Mouse (Mus musculus) lung, postnatal 14 days (tissue): ENCODE measurements around the gene Stoml1.
A peak's percentile ranks its signal among the peaks of the same experiment; 100 is the strongest.
"Not testable (repeated sequence)": the region's sequence is repeated elsewhere in the genome, so short reads cannot be mapped to it uniquely, and the experiment has no call there.

ENCODE experiments used
- DNase-seq: peaks from one replicate; pipeline ENCODE4 v3.0.0; 2021

The Stoml1 gene

DNA sequence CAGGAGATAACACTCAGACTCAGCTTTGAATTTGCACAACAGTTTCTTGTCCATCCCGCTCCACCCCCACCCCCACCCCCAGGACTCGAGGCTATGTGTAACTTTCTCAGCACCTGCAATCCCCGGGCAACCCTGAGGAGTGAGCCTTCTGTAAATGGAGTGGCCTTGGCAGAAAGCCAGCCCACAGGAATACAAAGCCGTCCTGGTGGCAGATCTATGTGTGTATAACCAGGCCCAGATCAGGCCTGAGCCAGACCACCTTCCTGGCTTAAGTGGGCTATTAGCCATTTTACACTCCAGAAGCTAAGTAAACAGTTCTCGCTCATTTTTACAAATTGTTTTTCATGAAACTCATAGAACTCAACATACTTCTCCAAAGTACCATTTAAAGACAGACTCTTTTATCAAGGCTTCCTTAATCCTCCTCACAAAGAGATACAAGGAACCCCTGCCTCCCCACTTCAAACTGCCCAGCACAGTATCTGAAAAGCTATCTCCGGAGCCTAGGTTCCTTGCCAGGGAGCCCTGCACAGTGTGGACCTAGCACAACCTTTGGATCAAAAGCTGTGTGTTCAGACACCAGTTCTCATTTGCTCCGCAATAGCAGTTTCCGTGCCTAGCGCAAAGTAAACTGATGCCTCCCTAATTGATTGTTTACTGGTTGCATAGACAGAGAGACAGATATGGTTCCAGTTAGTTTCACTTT is 11.0 kb upstream of the Stoml1 start:
- DNase-seq, result peak; percentile 66

DNA sequence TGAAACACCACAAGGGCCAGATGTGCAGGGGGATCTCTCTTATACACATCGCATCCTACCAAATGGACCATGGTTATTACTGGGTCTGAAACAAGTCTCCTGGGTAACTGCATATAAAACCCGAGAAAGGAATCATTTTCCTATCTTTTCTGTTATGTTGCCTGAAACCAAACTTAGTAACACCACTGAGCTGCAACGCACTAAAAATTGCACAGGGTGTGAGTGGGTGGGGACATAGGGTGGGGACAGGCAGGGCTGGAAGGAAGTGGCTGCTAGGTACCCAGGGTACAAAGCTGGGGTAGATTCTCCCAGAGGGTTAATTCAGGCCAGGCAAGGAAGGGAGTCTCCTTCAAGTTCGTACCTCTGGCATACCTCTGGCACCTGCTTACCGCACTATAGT is 10.3 kb upstream of the Stoml1 start:
- DNase-seq, result no peak

DNA sequence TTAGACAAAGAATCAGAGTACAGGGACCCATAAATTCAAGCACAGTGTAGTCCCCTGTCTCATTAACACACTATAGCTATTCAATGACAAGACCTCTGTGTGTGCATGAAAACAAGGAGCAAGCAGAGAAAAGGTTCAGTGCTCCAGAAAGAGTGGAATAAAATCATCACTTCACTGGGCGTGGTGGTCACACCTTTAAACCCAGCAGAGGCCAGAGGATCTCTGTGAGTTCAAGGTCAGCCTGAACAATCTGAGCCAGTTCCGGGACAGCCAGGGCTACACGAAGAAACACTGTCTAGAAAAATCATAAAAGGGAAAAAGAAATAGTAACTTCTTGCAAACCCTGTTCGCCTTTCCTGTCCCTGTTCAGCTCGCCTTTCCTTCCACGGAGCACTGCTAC is 9.3 kb upstream of the Stoml1 start:
- DNase-seq, result no peak

DNA sequence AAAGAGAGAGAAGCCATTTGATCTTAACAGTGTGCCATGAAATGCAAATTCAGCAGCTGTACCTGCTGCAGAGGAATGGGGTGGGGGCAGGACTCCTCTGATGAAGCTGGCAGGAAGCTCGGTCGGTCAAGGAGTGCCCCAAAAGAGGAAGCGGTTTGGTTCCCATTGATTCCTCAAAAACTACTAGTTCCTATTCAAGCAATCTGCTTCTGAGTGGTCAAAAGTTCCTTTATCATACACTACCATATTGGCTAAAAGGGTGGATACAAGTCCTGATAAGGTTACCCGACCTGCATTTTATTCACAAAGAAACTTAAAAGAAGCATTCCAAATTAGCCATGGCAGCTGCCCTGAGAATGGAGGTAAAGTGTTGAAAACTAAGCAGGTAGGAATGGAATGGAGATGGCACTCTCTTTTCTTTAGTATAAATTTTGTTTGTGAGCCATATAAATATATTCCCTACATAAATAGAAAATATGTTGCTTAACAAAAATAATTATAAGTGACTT is 6.8 kb upstream of the Stoml1 start:
- DNase-seq, result no peak

DNA sequence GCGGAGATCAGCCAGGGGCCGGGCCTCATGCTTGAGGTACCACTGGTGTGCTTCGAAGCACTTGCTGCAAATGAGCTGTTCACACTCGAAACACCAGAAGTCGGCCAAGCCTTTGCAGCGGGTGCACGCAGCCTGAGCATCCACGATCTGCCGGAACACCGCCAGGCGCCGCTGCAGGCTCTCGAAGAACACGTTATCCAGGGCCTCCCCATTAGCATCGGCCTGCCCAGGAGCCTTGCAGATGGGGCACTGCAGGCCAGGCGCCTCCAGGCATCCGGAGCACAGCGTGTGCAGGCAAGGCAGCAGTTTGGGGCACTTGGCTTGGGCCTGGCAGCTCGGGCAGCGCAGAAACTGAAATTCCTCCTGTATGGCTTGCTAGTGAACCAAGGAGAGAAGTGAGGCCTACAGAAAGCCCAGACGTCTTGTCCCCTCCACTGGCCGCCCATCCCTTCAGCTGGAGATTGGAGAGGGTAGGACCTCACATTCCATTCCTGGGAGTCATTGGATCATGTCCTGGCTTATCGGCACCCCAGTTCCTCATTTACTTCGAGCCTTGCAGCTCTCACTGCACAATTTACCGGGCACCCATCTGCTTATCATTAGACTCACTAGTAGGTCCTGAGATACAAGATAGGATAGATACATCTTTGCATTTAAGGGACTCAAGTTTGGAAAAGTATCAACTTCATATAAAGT is 5.8 kb upstream of the Stoml1 start:
- DNase-seq, result peak; percentile 86

DNA sequence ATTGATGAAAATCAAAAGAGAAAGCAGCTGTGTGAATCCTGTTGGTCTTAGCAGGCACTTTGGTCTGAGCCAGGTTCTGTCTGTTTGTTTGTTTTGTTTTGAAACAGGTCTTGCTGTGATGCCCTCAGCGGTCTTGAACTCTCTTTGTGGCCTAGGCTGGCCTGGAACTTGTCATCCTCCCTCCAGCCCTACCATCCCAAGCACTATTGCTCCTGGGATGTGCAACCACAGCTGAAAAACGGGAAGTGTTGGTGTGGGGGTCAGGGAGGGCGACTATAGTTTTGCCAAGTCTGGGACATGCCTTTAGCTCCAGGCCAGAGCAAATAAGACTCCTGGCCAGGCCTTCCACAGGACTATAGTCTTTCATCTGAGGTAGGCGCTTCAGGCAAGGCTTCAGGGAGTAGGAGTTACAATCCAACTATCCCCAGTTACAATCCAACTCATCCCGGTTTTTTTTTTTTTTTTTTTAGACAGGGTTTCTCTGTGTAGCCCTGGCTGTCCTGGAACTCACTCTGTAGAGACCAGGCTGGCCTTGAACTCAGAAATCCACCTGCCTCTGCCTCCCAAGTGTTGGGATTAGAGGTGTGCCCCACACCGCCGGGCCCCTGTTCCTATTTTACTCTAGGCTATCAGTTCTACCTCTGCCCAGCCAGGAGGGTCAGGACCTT is 4.1 kb upstream of the Stoml1 start:
- DNase-seq, result no peak

DNA sequence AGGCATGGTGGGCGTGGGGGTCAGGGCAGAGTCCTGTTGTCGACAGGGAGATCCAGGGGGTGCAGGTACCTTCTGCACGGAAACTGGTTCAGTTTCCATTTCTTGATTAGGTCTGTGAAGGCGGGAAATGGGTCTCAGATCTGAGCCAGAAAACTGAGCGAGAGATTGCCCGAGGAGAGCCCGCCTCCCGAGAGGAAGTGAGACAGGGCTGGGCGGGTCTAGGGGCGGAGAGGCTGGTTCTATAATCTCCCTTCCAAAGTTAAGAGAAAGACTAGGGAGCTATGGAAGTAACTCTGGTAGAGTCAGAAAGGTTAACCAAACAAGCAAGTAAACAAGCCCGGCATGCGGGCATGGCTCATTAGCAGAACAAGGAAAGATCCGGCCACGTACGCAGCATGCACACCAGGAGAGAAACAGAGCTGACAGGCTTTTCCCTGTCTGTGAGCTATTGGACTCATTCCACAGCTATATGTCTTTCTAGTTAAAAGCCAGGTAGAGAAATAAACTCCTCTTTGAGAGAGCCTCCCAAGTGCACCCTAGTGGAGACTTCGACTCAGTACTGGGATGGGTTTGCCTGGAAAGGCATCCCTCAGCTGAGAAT is 3.3 kb upstream of the Stoml1 start, which contains the start of gene Pml:
Gene Pml (minus strand): TSS at position 195 of the 601 bp plus-strand sequence.
- peak; percentile 79 for DNase-seq

DNA sequence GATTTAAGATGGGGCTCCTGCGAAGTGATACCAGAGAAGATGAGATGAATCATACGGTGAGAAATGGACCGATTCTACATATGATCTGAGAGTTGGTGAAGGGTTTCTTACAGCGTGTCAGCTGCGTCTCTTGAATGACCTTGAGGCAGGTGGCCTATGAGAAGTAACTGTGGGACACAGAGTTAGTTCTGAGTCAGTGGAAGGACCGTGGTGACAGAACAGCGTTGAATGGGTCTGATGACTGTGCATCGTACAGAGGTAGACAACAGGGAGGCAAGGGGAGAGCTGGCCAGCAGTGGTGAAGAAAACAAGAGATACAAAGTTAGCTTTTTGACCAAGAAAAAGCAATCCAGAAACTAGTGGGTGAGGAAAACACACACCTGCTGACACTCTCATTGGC is 2.6 kb upstream of the Stoml1 start:
- DNase-seq, result no peak

DNA sequence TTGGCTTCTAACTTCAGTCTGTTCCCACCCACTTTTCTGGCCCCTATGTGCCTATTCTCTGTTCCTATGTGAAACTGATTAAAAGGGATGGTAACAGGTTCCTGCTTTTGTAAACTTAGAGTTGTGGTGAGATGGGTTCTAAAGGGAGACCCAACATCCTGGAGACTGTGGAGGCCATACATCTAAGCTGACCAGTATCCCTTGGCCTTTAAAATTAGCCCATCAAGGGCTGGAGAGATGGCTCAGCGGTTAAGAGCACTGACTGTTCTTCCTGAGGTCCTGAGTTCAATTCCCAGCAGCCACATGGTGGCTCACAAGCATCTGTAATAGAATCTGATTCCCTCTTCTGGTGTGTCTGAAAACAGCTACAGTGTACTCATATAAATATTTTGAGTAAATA is 2.2 kb upstream of the Stoml1 start:
- not testable (repeated sequence) for DNase-seq

DNA sequence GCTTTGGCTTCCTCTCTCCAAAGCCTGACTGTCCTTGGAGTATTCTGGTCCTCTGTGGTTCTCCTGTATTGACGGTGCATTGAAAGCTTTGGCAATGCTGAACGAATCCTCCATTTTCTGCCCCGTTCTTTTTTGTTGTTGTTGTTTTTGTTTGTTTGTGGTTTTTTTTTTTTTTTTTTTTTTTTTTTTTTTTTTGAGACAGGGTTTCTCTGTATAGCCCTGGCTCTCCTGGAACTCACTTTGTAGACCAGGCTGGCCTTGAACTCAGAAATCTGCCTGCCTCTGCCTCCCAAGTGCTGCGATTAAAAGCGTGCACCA is 800 bp downstream of the Stoml1 start:
- DNase-seq, result not testable (repeated sequence)

DNA sequence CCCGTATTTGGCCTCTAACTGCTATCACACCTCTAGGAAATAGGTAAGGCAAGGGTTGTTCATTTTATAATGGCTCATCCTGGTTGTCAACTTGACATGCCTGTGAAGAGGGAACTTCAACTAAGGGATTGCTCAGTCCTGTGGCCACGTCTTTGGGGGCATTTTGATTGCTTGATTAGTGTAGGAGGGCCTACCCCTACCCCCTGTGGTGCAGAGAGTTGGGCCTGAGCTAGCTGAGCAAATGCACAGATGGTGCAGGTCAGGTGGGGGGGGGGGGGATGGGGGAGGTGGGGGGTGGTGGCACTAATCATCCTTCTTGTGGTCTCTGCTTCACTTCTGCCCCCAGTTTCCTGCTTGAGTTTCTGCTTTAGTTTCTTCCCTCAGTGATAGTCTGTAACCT is 2.1 kb downstream of the Stoml1 start:
- DNase-seq, result no peak

DNA sequence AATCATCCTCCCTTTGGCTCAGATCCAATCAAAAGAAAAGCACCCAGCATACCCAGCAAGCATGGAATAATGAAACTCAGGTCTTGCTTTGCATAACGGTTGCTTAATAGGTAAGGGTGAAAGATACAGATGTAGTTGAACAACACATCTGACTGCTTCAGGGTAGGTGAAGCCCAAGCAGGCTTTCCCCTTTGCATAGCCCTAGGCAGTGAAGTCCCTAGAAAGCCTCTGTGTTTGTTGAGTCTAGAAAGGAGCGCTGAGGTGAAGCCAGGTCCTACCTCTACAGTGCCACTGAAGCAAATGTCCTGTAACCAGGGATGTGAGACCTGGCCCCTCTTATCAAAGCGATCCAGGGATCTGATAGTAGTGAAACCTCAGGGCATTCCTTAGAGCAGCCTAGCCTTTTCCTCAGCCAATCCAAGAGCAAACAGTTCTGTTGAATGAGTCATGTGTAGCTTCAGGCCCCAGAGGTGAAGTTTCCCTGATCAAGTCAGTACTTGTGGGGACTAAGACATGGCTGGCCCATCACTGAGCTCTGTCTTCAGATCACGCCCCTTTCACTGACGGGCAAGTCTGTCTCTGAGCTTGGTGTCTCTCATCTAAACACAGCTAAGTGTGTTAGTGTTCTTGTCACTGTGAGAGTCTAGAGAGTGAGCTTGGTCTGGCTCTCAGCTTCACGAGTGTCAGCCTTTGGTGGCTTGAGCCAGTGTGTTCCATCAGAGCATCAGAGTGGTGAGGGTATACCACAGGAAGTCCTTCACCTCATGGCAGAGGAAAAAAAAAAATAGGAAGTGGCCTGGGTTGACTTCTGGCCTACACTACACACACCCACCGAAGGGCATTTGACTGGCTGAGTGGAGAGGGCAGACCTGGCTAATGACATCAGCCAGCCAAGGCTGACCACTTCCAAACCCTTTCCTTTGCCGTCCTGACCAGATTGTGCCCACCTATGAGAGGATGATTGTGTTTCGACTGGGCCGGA is 3.0 kb downstream of the Stoml1 start:
- no peak for DNase-seq

DNA sequence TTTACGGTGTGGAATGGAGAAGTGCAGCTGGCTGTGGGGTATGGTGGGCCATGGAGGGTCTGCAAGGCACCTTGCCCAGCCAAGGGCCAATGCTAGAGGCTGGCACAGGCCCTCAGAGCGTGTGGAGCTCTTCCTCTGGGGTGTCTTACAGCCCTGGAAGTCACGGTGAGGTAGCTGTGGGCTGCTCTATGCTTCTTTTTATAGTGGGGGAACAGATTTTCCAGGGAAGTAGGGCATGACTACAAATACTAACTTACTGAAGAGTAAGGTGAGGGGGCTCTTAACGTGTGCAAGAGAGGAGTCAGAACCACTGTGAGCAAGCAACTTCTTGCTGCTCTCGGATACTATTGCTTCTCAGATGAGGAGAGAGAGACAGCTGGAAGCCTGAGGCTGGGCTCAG is 9.5 kb downstream of the Stoml1 start:
- DNase-seq, result no peak

DNA sequence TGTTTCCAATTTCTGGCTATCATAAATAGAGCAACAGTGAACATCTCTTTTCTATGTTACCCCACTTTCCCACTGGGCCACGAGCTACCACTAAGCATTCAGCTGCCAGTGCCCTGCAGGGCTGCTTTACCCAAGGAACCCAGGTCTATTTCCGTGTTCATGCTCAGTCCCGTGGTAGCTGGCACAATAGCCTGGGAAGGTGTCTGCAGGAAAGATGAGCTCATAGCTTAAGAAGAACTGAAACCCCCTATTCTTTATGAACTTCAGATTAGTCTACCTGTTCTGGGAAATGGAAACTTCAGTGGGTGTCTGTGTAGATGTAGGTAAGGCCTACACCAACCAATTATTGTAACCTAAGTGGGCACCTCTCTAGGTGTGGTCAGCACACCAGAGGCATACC is 12.4 kb downstream of the Stoml1 start:
- DNase-seq, result no peak

DNA sequence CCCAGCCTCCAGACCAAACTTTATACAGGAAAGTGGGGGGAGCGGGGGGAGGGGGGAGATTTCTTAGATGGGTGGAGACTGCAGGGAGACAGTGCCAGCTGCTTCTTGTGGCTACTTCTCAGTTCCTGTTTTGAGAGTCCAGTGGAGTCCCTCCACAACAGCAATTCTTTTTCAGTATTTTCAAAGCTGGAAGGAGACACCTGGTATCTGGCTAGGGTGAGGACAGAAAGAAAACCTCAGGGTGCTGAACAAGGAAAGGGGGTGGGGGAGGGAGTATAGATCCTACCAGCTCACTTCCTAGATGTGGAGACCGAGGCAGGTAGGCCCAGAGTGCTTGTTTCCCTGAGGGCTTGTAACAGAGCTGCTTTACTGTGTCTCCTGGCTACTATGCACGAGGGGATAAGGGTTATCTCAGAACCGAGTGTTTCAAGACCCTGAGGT is 13.6 kb downstream of the Stoml1 start:
- peak; percentile 43 for DNase-seq

DNA sequence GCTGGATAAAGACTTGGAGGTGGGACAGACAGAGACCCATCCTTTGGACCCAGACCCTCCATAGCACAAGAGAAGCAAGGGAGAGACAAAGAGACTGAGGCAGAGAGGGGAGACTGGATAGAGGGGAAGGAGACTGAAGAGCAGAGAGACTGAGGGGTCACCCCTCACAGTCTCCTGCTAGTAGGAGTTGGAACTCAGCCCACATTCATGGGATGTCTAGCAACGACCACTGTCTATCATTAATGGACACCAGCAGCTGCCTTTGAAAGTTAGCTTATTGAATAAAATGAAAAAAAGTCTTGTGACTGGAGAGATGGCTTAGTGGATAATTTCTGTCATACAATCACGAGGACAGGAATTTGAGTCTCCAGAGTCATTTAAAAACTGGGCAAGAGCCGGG is 14.1 kb downstream of the Stoml1 start:
- no peak for DNase-seq

DNA sequence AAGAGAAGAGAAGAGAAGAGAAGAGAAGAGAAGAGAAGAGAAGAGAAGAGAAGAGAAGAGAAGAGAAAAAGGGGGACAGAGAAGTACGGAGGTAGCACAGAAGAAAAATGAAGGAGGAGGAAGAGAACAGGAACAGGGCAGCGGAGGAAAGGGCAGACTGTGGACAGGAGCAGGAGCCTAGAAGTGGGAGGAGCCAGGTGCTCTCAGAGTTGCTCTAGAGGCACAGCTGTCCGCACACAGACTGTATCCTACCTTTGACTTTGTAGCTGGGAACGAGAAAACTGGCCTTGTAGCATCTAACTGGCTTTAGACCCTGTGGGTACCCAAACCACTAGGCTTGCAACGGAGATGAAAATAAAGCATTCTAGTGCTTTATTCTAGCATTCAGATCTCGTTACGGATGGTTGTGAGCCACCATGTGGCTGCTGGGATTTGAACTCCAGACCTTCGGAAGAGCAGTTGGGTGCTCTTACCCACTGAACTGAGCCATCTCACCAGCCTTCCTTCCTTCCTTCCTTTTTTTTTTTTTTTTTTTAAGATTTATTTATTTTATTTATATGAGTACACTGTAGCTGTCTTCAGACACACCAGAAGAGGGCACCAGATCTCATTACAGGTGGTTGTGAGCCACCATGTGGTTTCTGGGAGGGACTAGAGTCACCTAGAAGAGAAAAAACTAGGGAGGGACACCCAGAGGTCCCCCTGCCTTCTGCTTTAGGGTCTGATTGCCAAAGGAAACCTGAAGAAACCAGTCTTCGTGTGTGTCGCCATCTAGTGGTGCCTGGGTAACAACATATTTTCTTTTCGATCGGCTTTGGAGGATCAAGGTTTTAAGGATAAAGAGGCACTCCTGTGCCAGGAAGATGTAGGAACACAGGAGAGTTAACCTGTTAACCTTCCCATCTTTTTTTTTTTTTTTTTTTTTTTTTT is 15.7 kb downstream of the Stoml1 start:
- DNase-seq, result peak; percentile 76

DNA sequence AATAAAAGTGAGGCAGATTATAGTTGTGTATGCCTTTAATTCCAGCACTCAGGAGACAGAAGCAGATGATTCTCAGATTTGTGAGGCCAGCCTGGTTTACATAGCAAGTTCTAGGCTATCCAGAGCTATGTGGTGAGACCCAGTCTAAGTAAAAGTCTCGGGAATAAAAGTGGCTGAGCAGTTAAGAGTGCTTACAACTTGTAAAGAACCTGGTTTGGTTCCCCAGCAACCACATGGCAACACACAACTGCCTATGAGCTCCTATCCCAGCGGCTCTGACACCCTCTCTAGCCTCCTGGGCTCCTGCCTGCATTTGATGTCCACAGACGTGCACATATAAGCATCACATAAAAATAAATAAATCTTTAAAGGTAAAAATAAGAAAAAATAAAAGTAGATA is 17.1 kb downstream of the Stoml1 start:
- DNase-seq, result no peak

DNA sequence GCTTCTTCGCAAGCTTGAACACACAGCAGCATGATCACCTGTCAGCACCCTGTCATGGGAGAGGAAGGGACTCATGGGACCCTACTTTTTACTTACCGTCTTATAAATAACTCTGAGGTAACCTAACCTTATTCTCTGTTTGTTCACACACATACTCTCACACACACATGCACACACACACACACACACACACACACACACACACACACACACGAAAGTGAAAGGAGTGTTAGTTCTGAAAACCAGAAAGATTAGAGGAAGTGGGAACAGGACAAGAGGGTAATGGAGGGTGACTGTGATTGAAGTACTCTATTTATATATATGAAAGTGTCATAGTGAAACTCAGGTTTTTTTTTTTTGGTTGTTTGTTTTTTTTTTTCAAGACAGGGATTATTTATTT is 18.1 kb downstream of the Stoml1 start:
- no peak for DNase-seq

DNA sequence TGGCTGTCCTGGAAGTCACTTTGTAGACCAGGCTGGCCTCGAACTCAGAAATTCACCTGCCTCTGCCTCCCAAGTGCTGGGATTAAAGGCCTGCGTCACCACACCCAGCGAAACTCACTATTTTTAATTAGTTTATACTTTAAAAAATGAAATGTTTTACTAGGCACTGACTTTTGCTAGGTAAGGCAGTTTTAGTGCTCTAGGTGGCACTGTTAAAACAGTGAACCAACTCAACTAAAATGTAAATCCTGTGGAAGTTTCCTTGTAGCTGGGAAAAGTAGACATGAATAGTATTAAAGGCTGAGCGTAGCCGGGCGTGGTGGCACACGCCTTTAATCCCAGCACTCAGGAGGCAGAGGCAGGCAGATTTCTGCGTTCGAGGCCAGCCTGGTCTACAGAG is 18.6 kb downstream of the Stoml1 start:
- DNase-seq, result not testable (repeated sequence)

DNA sequence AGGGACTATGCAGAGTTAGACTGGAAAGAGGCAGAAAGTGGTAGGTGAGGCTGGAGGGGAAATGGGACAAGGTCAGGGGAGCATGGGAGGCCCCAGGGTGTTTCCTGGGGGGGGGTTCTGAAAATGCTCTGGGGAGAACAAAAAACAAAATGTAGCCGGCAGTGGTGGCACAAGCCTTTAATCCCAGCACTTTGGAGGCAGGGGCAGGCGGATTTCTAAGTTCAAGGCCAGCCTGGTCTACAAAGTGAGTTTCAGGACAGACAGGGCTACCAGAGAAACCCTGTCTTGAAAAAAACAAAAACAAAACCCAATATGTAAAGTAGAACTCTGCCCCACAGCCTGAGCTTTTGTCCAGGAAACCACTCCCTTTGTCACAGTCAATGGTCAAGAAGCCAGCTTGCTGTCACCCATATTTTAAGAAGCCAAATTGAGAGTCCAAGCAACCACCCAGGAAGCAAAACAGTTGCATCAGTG is 19.1 kb downstream of the Stoml1 start:
- DNase-seq, result no peak
